Mouse (Mus musculus): Measurements from ENCODE around the gene C3. TPM values are rescaled to one million over a fixed set of nuclear protein-coding genes. Genes with fewer than 3 reads are reported as not detected.
A peak's percentile ranks its signal among the peaks of the same experiment; 100 is the strongest.

The C3 gene
- polyA plus RNA-seq, 1 experiment = 69.4 TPM

DNA sequence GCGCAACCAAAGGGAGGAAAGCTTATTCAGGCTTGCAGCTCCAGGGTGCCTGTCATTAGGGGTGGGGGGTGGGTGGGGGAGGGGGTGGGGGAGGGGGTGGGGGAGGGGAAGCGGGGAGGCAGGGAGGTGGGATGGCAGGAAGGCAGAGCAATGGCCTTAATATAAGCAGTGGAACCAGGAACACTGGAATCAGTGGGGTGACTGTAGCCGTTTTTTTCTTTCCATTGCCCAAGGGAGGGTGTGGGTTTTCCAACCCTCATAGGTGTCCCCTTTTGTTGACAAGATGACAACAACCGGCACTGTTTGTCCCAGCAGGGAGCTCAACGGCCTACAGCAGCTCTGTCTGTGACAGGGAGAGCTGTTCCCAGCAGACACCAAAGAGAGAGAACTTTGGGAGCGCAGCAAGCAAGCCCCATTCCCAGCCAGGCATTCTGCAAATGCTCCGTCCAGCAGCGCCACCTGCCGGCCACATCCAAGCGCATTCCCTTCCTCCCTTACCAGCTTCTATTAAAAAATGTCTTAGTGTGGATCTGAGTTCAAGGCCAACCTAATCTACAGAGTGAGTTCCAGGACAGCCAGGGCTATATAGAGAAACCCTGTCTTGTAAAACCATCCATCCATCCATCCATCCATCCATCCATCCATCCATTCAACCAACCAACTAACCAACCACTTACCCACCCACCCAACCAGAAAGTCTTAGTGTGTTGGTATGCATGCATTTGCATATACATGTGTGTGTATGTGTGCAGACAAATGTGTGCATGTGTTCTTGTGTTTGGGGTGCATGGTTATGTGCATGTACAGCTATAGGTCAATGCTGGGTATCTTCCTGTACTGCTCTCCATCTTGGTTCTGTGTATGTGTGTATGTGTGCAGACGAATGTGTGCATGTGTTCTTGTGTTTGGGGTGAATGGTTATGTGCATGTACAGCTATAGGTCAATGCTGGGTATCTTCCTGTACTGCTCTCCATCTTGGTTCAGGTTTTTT, 60.8 kb downstream of the C3 start:
- DNase-seq = peak; percentile 86
- Histone ChIP-seq H3K36me3 (ENCODE audit: control insufficient read depth, insufficient read depth, low read length) (no peaks in the 10 kb centered on the region), H3K4me3 (ENCODE audit: insufficient read depth, low read depth, low read length) (no peak overlapping the region), H3K27me3 (replicated peaks; ENCODE audit: control insufficient read depth, insufficient read depth, low read length) (no peaks in the 10 kb centered on the region), H3K4me1 (ENCODE audit: control insufficient read depth, insufficient read depth, low read length) (no peaks in the 10 kb centered on the region), H3K27ac (ENCODE audit: insufficient read depth, low read depth, low read length) (no peak overlapping the region)
- TF ChIP-seq CTCF (conservative IDR thresholded peaks at IDR 0.05; ENCODE audit: insufficient read depth, insufficient read length, low read depth, low read length) (peak; percentile 89), POLR2A (IDR thresholded peaks at IDR 0.05; ENCODE audit: low read depth, low read length) (no peak)
- 17% methylated on average over 11 of the region's 11 CpGs for WGBS

Other genes with a start within 250 kb of the C3 start
- not detected in 2 replicates for gene Acer1, start 246.0 kb downstream of the C3 start, polyA plus RNA-seq (2012; rRNA removed)
- 245 and 276 TPM in 2 replicates for gene Clpp, start 237.8 kb downstream of the C3 start, polyA plus RNA-seq (2012; rRNA removed)
- 54.4 and 59.2 TPM in 2 replicates for gene Alkbh7, start 230.8 kb downstream of the C3 start, polyA plus RNA-seq (2012; rRNA removed)
- gene Pspn, start 228.1 kb downstream of the C3 start, polyA plus RNA-seq (2012; rRNA removed) = not detected in 2 replicates
- gene Gtf2f1, start 216.8 kb downstream of the C3 start, polyA plus RNA-seq (2012; rRNA removed) = 22.0 and 25.1 TPM in 2 replicates
- 0.11 and 0.15 TPM in 2 replicates for gene Gm17949, start 216.7 kb downstream of the C3 start, polyA plus RNA-seq (2012; rRNA removed)
- 49.7 and 51.1 TPM in 2 replicates for gene Khsrp, start 196.6 kb downstream of the C3 start, polyA plus RNA-seq (2012; rRNA removed)
- 0.13 TPM in 1 of 2 replicates, not detected in the other for gene Slc25a41, start 186.5 kb downstream of the C3 start, polyA plus RNA-seq (2012; rRNA removed)
- gene Crb3, start 169.0 kb downstream of the C3 start, polyA plus RNA-seq (2012; rRNA removed) = 110 and 124 TPM in 2 replicates
- gene Slc25a23, start 168.3 kb downstream of the C3 start, polyA plus RNA-seq (2012; rRNA removed) = 121 and 124 TPM in 2 replicates
- 2.0 and 4.9 TPM in 2 replicates for gene Dennd1c, start 149.6 kb downstream of the C3 start, polyA plus RNA-seq (2012; rRNA removed)
- 2.1 and 2.9 TPM in 2 replicates for gene Tubb4a, start 140.4 kb downstream of the C3 start, polyA plus RNA-seq (2012; rRNA removed)
- gene Tnfsf9, start 122.8 kb downstream of the C3 start, polyA plus RNA-seq (2012; rRNA removed) = 1.6 and 2.5 TPM in 2 replicates
- 0.13 TPM in 1 of 2 replicates, not detected in the other for gene Cd70, start 78.4 kb downstream of the C3 start, polyA plus RNA-seq (2012; rRNA removed)
- gene Tnfsf14, start 34.0 kb downstream of the C3 start, polyA plus RNA-seq (2012; rRNA removed) = 0.35 and 0.44 TPM in 2 replicates
- gene Gpr108, start 20.3 kb upstream of the C3 start, polyA plus RNA-seq (2012; rRNA removed) = 36.7 and 39.6 TPM in 2 replicates
- gene Trip10, start 21.3 kb upstream of the C3 start, polyA plus RNA-seq (2012; rRNA removed) = 30.4 and 35.6 TPM in 2 replicates
- gene Vav1, start 51.0 kb upstream of the C3 start, polyA plus RNA-seq (2012; rRNA removed) = 1.1 and 3.4 TPM in 2 replicates
- 4.2 and 6.1 TPM in 2 replicates for gene Adgre1, start 130.6 kb upstream of the C3 start, polyA plus RNA-seq (2012; rRNA removed)